Mouse (Mus musculus) liver, embryonic 16.5 days (tissue): ENCODE data around the gene Chpf2. TPM values are rescaled to one million over a fixed set of nuclear protein-coding genes. Genes with fewer than 3 reads are reported as not detected.

Experiments used
- ATAC-seq: fragments of 200-750 bp; cut with Nextera tagmentation; 2 replicates; pipeline ENCODE4 v1.8.0; 2017; ENCODE audit warnings: low read depth, mild to moderate bottlenecking, moderate number of reproducible peaks, moderate library complexity
- H3K27ac ChIP-seq: fragments of 300-500 bp; sonication (generic); 2 replicates; pipeline ENCODE4 v1.5.1; 2014; ENCODE audit warnings: mild to moderate bottlenecking, low read length
- H3K27me3 ChIP-seq: fragments of 300-500 bp; sonication (generic); 2 replicates; pipeline ENCODE4 v1.6.1; 2014; ENCODE audit warnings: low read depth, low read length, mixed read lengths; ENCODE audit not compliant: control insufficient read depth, insufficient read depth
- H3K36me3 ChIP-seq: fragments of 300-500 bp; sonication (generic); 2 replicates; pipeline ENCODE4 v1.6.1; 2014; ENCODE audit warnings: mild to moderate bottlenecking; ENCODE audit not compliant: control insufficient read depth, insufficient read depth
- H3K4me1 ChIP-seq: fragments of 300-500 bp; sonication (generic); 2 replicates; pipeline ENCODE4 v1.6.1; 2014; ENCODE audit warnings: low read depth, low read length, mixed read lengths; ENCODE audit not compliant: control insufficient read depth
- H3K4me2 ChIP-seq: fragments of 300-500 bp; sonication (generic); 2 replicates; pipeline ENCODE4 v1.6.1; 2014; ENCODE audit warnings: low read depth, low read length, mixed read lengths
- H3K4me3 ChIP-seq: fragments of 300-500 bp; sonication (generic); 2 replicates; pipeline ENCODE4 v1.5.1; 2014; ENCODE audit warnings: low read depth, mild to moderate bottlenecking, low read length
- H3K9ac ChIP-seq: fragments of 300-500 bp; sonication (generic); 2 replicates; pipeline ENCODE4 v1.6.1; 2014; ENCODE audit warnings: low read depth, low read length
- H3K9me3 ChIP-seq: fragments of 300-500 bp; sonication (generic); replicated peaks from 2 replicates; pipeline ENCODE4 v1.6.1; 2016; ENCODE audit warnings: low read length; ENCODE audit not compliant: control insufficient read depth
- WGBS: fragments of 180-500 bp; shearing (Covaris S2); extraction: QIAGEN DNeasy Blood & Tissue Kit; methylation state at CpG from one replicate; pipeline ENCODE4 v1.1.7; 2014; ENCODE audit not compliant: insufficient replicate concordance; 5-methylcytosine and 5-hydroxymethylcytosine counted together
- polyA plus RNA-seq: library from polyadenylated mRNA; unstranded; fragments of >200 nt; fragmentation: Nextera tagmentation; extraction: Ambion mirVana; gene quantifications from 2 replicates; pipeline ENCODE4 v1.2.1, GENCODE M21; 2015

Gene Chpf2
- polyA plus RNA-seq, 1 experiment from 2014 or later = 11.3 TPM

DNA sequence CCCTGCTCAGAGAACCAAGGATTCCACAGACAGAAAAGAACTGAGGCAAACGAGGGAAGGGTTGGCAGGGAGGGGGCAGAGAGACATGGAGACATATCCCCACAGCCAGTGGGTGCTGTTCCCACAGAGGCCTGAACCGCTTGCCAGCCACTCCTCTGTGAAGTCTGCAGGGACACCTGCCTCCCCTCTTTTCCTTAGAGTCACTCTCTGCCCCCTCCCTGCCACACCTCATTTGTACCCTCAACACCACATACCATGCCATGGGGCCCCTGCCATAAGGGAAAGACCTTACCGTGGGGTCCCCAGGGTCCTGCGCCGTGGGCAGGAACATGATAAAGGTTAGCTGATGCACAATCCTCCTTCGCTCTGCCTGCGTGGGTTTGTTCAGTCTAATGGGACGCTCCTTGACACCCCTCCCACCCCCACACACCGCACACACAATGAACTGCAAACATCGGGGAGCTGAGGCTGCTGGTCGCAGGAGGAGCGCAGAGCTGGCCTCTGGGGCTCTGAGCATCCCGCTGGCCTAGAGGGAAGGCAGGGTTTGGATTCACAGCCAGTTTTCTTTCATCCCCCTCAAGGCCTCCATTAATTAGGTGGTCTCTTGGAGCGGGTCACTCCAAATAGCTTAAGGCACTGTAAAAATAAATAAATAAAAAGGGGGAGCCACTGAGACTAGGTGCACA, 19.6 kb downstream of the Chpf2 start:
- no peak overlapping the region for H3K9ac ChIP-seq
- 46% methylated on average over 14 of the region's 14 CpGs for WGBS

GRCm38 (mm10) chr5:24609388-24609787, 22.8 kb downstream of the Chpf2 start:
- Histone ChIP-seq H3K36me3 (no peaks in the 10 kb centered on the region), H3K4me2 (no peak overlapping the region), H3K4me1 (no peaks in the 10 kb centered on the region; the same call in 1 of the 2 replicates), H3K9me3 (no peaks in the 10 kb centered on the region), H3K4me3 (no peak overlapping the region), H3K27me3 (peaks cover 23% of the 10 kb centered on the region), H3K27ac (no peak overlapping the region), H3K9ac (no peak overlapping the region)
- ATAC-seq = no peak
- WGBS = 19% methylated on average over 5 of the region's 5 CpGs

More for the DNA sequence above, 19.6 kb downstream of the Chpf2 start:
- H3K36me3 ChIP-seq = no peaks in the 10 kb centered on the region
- peaks cover 56% of the 10 kb centered on the region for H3K27me3 ChIP-seq
- peaks cover 3% of the 10 kb centered on the region; the same call in 1 of the 2 replicates for H3K4me1 ChIP-seq
- no peak for ATAC-seq
- H3K4me3 ChIP-seq = no peak overlapping the region
- no peak overlapping the region for H3K27ac ChIP-seq
- no peaks in the 10 kb centered on the region for H3K9me3 ChIP-seq
- no peak overlapping the region for H3K4me2 ChIP-seq

GRCm38 (mm10) chr5:24611366-24612301, 25.1 kb downstream of the Chpf2 start:
- Histone ChIP-seq H3K36me3 (no peaks in the 10 kb centered on the region), H3K27me3 (peaks cover 6% of the 10 kb centered on the region), H3K4me2 (no peak overlapping the region), H3K9me3 (no peaks in the 10 kb centered on the region), H3K27ac (no peak overlapping the region), H3K9ac (no peak overlapping the region), H3K4me1 (no peaks in the 10 kb centered on the region), H3K4me3 (no peak overlapping the region)
- ATAC-seq = no peak
- 57% methylated on average over 7 of the region's 7 CpGs for WGBS

DNA sequence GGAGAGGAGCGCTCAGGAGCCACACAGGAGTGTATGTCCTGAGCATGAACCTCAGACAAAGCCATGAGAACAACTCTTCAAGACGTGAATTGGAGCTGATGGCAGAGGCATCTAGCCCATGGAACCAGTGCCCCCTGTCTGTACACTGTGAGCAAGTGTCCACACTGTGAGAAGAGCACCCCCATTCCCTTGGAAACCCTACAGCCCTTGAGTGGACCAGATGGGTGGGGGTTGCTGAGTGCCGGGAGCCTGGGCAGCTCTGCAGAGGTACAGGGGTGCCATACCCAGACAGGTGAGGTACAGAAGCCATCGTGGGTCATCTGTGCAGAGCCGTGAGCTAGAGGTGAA, 25.7 kb downstream of the Chpf2 start:
- ATAC-seq = no peak
- no peak overlapping the region for H3K4me3 ChIP-seq
- no peak overlapping the region for H3K27ac ChIP-seq
- no peaks in the 10 kb centered on the region for H3K4me1 ChIP-seq
- peaks cover 5% of the 10 kb centered on the region for H3K27me3 ChIP-seq
- no peaks in the 10 kb centered on the region for H3K36me3 ChIP-seq
- WGBS = 61% methylated on average over 5 of the region's 5 CpGs
- no peaks in the 10 kb centered on the region for H3K9me3 ChIP-seq
- no peak overlapping the region for H3K4me2 ChIP-seq
- no peak overlapping the region for H3K9ac ChIP-seq

DNA sequence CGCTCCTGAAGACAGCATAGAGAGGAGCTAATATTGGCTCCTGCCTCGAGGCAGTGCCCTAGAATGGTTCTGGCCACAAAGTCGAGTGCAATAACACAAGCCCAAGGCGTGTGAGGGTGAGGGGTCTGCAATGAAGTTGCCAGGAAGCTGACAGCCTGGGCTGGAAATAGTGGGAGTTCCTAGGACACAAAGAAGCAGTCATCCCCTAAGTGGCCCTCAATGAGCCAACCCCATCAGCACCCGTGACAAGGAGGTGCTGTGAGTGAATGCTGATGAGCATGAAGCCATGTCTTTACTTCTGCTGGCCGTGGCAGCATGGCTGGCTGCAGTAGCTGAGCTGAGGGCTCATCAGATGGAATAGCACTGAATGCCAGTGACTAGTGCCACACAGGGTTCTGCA, 28.6 kb downstream of the Chpf2 start:
- Histone ChIP-seq H3K9ac (no peak overlapping the region), H3K4me3 (no peak overlapping the region), H3K36me3 (no peaks in the 10 kb centered on the region), H3K9me3 (no peaks in the 10 kb centered on the region), H3K4me2 (no peak overlapping the region), H3K27me3 (no peaks in the 10 kb centered on the region), H3K27ac (no peak overlapping the region), H3K4me1 (no peaks in the 10 kb centered on the region)
- ATAC-seq = no peak
- 45% methylated on average over 6 of the region's 6 CpGs for WGBS

DNA sequence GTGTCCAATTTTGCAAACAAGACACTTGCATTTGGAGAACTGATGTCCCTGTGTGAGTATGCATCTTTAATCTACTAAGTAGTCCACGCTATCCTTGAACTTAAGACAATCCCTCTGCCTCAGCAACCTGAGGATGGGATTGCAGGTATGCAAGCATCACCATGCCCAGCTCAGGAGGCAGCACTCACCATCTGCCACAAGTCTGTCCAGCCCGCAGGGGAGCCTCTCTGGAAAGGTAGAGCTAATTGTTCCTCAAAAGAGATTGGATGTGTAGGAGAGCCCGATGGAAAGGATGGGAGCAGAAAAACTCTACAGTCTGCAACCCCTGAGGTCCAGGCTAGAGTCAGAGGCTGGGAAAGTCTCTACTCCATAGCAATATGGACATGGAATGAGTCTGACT, 32.4 kb downstream of the Chpf2 start:
- ATAC-seq = no peak
- no peak overlapping the region for H3K4me3 ChIP-seq
- no peak overlapping the region for H3K27ac ChIP-seq
- H3K27me3 ChIP-seq = peaks cover 12% of the 10 kb centered on the region
- H3K4me1 ChIP-seq = no peaks in the 10 kb centered on the region
- no peaks in the 10 kb centered on the region for H3K36me3 ChIP-seq
- H3K9ac ChIP-seq = no peak overlapping the region
- no peaks in the 10 kb centered on the region for H3K9me3 ChIP-seq
- 48% methylated on average over 3 of the region's 3 CpGs for WGBS
- no peak overlapping the region for H3K4me2 ChIP-seq

DNA sequence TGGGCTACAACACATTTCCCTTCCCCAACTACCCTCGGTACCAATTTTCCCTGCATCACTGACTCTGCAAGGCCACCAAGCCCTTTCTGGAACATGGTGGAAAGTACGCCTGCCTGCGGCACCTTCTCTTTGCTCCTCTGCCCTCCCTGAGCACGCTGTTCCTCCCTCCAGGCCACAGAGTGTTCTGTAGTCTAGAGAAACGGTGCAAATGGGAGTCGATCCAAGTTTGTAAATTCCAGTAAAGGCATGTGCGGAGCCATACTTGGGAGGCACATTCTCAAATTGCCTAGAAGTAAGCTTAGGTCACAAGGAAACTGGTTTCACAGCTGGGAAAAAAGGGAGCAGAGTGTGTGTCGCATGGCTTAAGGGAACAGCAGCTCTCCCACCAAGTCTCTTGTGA, 33.6 kb downstream of the Chpf2 start:
- no peak for ATAC-seq
- Histone ChIP-seq H3K4me2 (no peak overlapping the region), H3K27ac (no peak overlapping the region), H3K9me3 (no peaks in the 10 kb centered on the region), H3K36me3 (no peaks in the 10 kb centered on the region), H3K4me1 (no peaks in the 10 kb centered on the region), H3K4me3 (no peak overlapping the region), H3K27me3 (peaks cover 20% of the 10 kb centered on the region), H3K9ac (no peak overlapping the region)
- WGBS = 58% methylated on average over 8 of the region's 8 CpGs

- Histone ChIP-seq H3K4me3 (no peak overlapping the region), H3K27me3 (peaks cover 20% of the 10 kb centered on the region), H3K9ac (no peak overlapping the region), H3K36me3 (no peaks in the 10 kb centered on the region), H3K9me3 (no peaks in the 10 kb centered on the region), H3K27ac (no peak overlapping the region), H3K4me1 (no peaks in the 10 kb centered on the region), H3K4me2 (no peak overlapping the region)
- no peak for ATAC-seq
- 63% methylated on average over 8 of the region's 8 CpGs for WGBS
These were observed 34.1 kb downstream of the Chpf2 start for GRCm38 (mm10) chr5:24620626-24621025.
